Mouse (Mus musculus) gastrocnemius, adult 2 months (tissue): ENCODE results near the gene Dpp6. TPM values are rescaled to one million over a fixed set of nuclear protein-coding genes. Genes with fewer than 3 reads are reported as not detected.
"Not testable (repeated sequence)": the region's sequence is repeated elsewhere in the genome, so short reads cannot be mapped to it uniquely, and the experiment has no call there.

Experiments used
- DNase-seq: peaks from one replicate; pipeline ENCODE4 v3.0.0; 2022
- H3K27ac ChIP-seq: fragments of 200-600 bp; 2 replicates; pipeline ENCODE4 v1.8.1; 2022; ENCODE audit warnings: mild to moderate bottlenecking
- H3K4me3 ChIP-seq: fragments of 200-600 bp; 2 replicates; pipeline ENCODE4 v1.8.1; 2022; ENCODE audit warnings: mild to moderate bottlenecking, moderate library complexity
- CTCF ChIP-seq: fragments of 200-600 bp; IDR thresholded peaks from 2 replicates; pipeline ENCODE4 v1.8.1; 2022; ENCODE audit warnings: antibody characterized with exemption, mild to moderate bottlenecking, moderate library complexity
- intact Hi-C: fragments of 180-260 bp; cut with DNase I; formaldehyde crosslinking; loops from one replicate; pipeline ENCODE4 v1.15.1; 2025
- total RNA-seq, 2 experiments: library from RNA; stranded (reverse); gene quantifications; 2 replicates each; pipeline ENCODE4 v1.2.3; 2021

Gene Dpp6
- total RNA-seq, 2 experiments from 2014 or later: 0.25 to 0.64 TPM

GRCm38 (mm10) chr5:27490942-27491341 lies 673.9 kb downstream of the Dpp6 start:
- no peak for DNase-seq
- H3K4me3 ChIP-seq: no peak overlapping the region
- H3K27ac ChIP-seq: no peak overlapping the region
- intact Hi-C loops: no loop called here
- TF ChIP-seq CTCF: no peak

- DNase-seq, H3K4me3 ChIP-seq, intact Hi-C loops, H3K27ac ChIP-seq: not testable (repeated sequence)
These were observed 684.3 kb downstream of the Dpp6 start, which contains the start of gene Speer4b for GRCm38 (mm10) chr5:27501338-27501737. Speer4b (minus strand) TSS chr5:27501438.

GRCm38 (mm10) chr5:27518716-27519115 lies 701.7 kb downstream of the Dpp6 start:
- TF ChIP-seq CTCF: no peak
- no peak overlapping the region for H3K4me3 ChIP-seq
- DNase-seq: no peak
- no peak overlapping the region for H3K27ac ChIP-seq
- intact Hi-C loops: no loop called here

GRCm38 (mm10) chr5:27526906-27527305 lies 709.9 kb downstream of the Dpp6 start:
- Histone ChIP-seq H3K27ac (no peak overlapping the region), H3K4me3 (no peak overlapping the region)
- no peak for DNase-seq
- no peak for TF ChIP-seq CTCF
- intact Hi-C loops: no loop called here

GRCm38 (mm10) chr5:27544816-27545270 lies 727.8 kb downstream of the Dpp6 start:
- Histone ChIP-seq H3K4me3 (no peak overlapping the region), H3K27ac (no peak overlapping the region)
- DNase-seq: no peak
- intact Hi-C loops: no loop called here
- no peak for TF ChIP-seq CTCF

GRCm38 (mm10) chr5:27549291-27549690 lies 732.3 kb downstream of the Dpp6 start:
- no peak overlapping the region for H3K4me3 ChIP-seq
- no peak for TF ChIP-seq CTCF
- intact Hi-C loops: no loop called here
- H3K27ac ChIP-seq: no peak overlapping the region
- no peak for DNase-seq

- no peak for DNase-seq
- H3K27ac ChIP-seq: no peak overlapping the region
- H3K4me3 ChIP-seq: no peak overlapping the region
- intact Hi-C loops: no loop called here
- TF ChIP-seq CTCF: no peak
These were observed 748.7 kb downstream of the Dpp6 start for GRCm38 (mm10) chr5:27565700-27566099.

- no peak overlapping the region for H3K4me3 ChIP-seq
- intact Hi-C loops: no loop called here
- no peak for TF ChIP-seq CTCF
- no peak for DNase-seq
- H3K27ac ChIP-seq: no peak overlapping the region
These were observed 771.2 kb downstream of the Dpp6 start for GRCm38 (mm10) chr5:27587970-27588758.

- intact Hi-C loops: no loop called here
- TF ChIP-seq CTCF: no peak
- no peak overlapping the region for H3K4me3 ChIP-seq
- no peak for DNase-seq
- no peak overlapping the region for H3K27ac ChIP-seq
These were observed 787.1 kb downstream of the Dpp6 start for GRCm38 (mm10) chr5:27604132-27604531.

GRCm38 (mm10) chr5:27615769-27616168 lies 798.8 kb downstream of the Dpp6 start:
- no peak overlapping the region for H3K27ac ChIP-seq
- intact Hi-C loops: loop anchor here (10.0 kb wide), 1 partner anchor 541 kb away; no protein-coding TSS in a partner anchor
- no peak for DNase-seq
- peak; percentile 76 for TF ChIP-seq CTCF
- no peak overlapping the region for H3K4me3 ChIP-seq

- Histone ChIP-seq H3K4me3 (no peak overlapping the region), H3K27ac (no peak overlapping the region)
- DNase-seq: no peak
- intact Hi-C loops: no loop called here
- no peak for TF ChIP-seq CTCF
These were observed 804.8 kb downstream of the Dpp6 start for GRCm38 (mm10) chr5:27621811-27622210.

- DNase-seq: peak; percentile 21
- no peak for TF ChIP-seq CTCF
- Histone ChIP-seq H3K27ac (no peak overlapping the region), H3K4me3 (no peak overlapping the region)
- intact Hi-C loops: no loop called here
These were observed 806.9 kb downstream of the Dpp6 start for GRCm38 (mm10) chr5:27623876-27624275.

GRCm38 (mm10) chr5:27632151-27632550 lies 815.1 kb downstream of the Dpp6 start:
- DNase-seq: no peak
- no peak for TF ChIP-seq CTCF
- Histone ChIP-seq H3K27ac (no peak overlapping the region), H3K4me3 (no peak overlapping the region)
- intact Hi-C loops: no loop called here

- no peak for DNase-seq
- intact Hi-C loops: no loop called here
- no peak for TF ChIP-seq CTCF
- Histone ChIP-seq H3K27ac (no peak overlapping the region), H3K4me3 (no peak overlapping the region)
These were observed 818.9 kb downstream of the Dpp6 start for GRCm38 (mm10) chr5:27635941-27636340.
